ENCODE assay signal across 22 mouse cellular contexts in genomic region chr4:48510861-48511260, GRCm38 (mm10). TPM values are rescaled to one million over a fixed set of nuclear protein-coding genes. Genes with fewer than 3 reads are reported as not detected.
DNase-seq lines count a peak whose midpoint lies in the region; TF ChIP-seq lines count a peak whose summit lies in the region.
"Had no signal": no experiment of that assay in that cellular context is flagged by ENCODE, and none has a peak within 500 bp of the region (broad histone marks: within the 10 kb centered on the region; RNA-seq: fewer than 3 reads in every experiment).

No protein-coding gene starts in this region.

- H3K9ac ChIP-seq in ES-Bruce4 (ENCODE audit: low read depth, poor library complexity, severe bottlenecking) (no peak overlapping the region), ES-E14 (ENCODE audit: insufficient read depth, low read depth, low read length, poor library complexity, severe bottlenecking) (no peak overlapping the region)
- H3K9ac ChIP-seq: embryonic facial prominence, embryonic 12.5 days; forebrain, embryonic 13.5 days; forebrain, embryonic 15.5 days; forebrain, postnatal 0 days had no signal

- in situ Hi-C loops in ES-E14 (cut with MboI; ENCODE audit: low sequenced_read_pairs in 2 of 2, unreplicated experiment in 2 of 2) = no loop called here

- H3K36me3 ChIP-seq in ES-Bruce4 (ENCODE audit: control insufficient read depth, insufficient read depth, low read length, poor library complexity, severe bottlenecking) = no peaks in the 10 kb centered on the region
- no peaks in the 10 kb centered on the region for H3K36me3 ChIP-seq in ES-E14 (ENCODE audit: control insufficient read depth, insufficient read depth, low read length, poor library complexity, severe bottlenecking)
- H3K36me3 ChIP-seq: embryonic facial prominence, embryonic 10.5 days; embryonic facial prominence, embryonic 12.5 days; forebrain, embryonic 15.5 days had no signal

- TF ChIP-seq EP300 in ES-Bruce4 (IDR thresholded peaks at IDR 0.05; ENCODE audit: insufficient read depth, low read depth, low read length) = no peak

- H3K4me1 ChIP-seq in ES-Bruce4 (ENCODE audit: control insufficient read depth, insufficient read depth, low read length) (no peaks in the 10 kb centered on the region), ES-E14 (ENCODE audit: control insufficient read depth in 2 of 2, insufficient read depth in 2 of 2, low read length in 2 of 2, poor library complexity in 1 of 2) (no peaks in the 10 kb centered on the region)
- H3K4me1 ChIP-seq: embryonic facial prominence, embryonic 10.5 days; embryonic facial prominence, embryonic 12.5 days; forebrain, embryonic 13.5 days; forebrain, embryonic 15.5 days had no signal

- peaks cover 37% of the 10 kb centered on the region for H3K9me3 ChIP-seq in ES-Bruce4 (replicated peaks; ENCODE audit: control insufficient read depth, insufficient read depth, low read length, poor library complexity, severe bottlenecking)
- peaks cover 1% of the 10 kb centered on the region; the same call in 1 of the 2 replicates for H3K9me3 ChIP-seq in ES-E14 (ENCODE audit: control insufficient read depth, insufficient read depth, low read depth, low read length)
- H3K9me3 ChIP-seq: forebrain, embryonic 15.5 days had no signal

- TF ChIP-seq POLR2A in ES-Bruce4 (IDR thresholded peaks at IDR 0.05; ENCODE audit: insufficient read depth, low read length) = no peak

- DNase-seq in ES-E14 (ENCODE audit: low read depth, low spot score) = peak; percentile 43
- DNase-seq in ZHBTc4 (ENCODE audit: low read depth, low spot score) = peak; percentile 70
- DNase-seq in layer of hippocampus, postnatal 10 days (ENCODE audit: low spot score in 2 of 2) = no peak
- DNase-seq in left cerebral cortex, postnatal 36 days (ENCODE audit: low spot score in 2 of 2) = no peak
- DNase-seq: adrenal gland, adult 2 months; adrenal gland, postnatal 10 days; adrenal gland, postnatal 25 days; B cell, adult 2 months; cerebellum, adult 11 months; cerebellum, adult 2 months; cerebellum, adult 9-10 months; cerebellum, postnatal 10 days; cerebellum, postnatal 25 days; forebrain, postnatal 0 days had no signal

- H3K27me3 ChIP-seq in ES-Bruce4 (ENCODE audit: control insufficient read depth, insufficient read depth, low read length, poor library complexity, severe bottlenecking) = no peaks in the 10 kb centered on the region
- H3K27me3 ChIP-seq: CH12.LX; embryonic facial prominence, embryonic 12.5 days; forebrain, embryonic 13.5 days; forebrain, embryonic 15.5 days had no signal

- H3K4me3 ChIP-seq in ES-Bruce4 (ENCODE audit: low read depth, low read length) (no peak overlapping the region), ES-E14 (ENCODE audit: insufficient read depth in 1 of 2, low read depth in 1 of 2, low read length in 2 of 2, poor library complexity in 1 of 2, severe bottlenecking in 1 of 2) (no peak overlapping the region)
- H3K4me3 ChIP-seq: embryonic facial prominence, embryonic 10.5 days; embryonic facial prominence, embryonic 12.5 days; forebrain, embryonic 13.5 days; forebrain, embryonic 15.5 days had no signal

- H3K27ac ChIP-seq in ES-Bruce4 (ENCODE audit: insufficient read depth, low read length) = peak overlapping the region; percentile 45
- no peak overlapping the region for H3K27ac ChIP-seq in ES-E14 (ENCODE audit: insufficient read depth, low read depth, low read length, poor library complexity, severe bottlenecking)
- H3K27ac ChIP-seq: embryonic facial prominence, embryonic 10.5 days; embryonic facial prominence, embryonic 12.5 days; forebrain, embryonic 13.5 days; forebrain, embryonic 15.5 days had no signal

- TF ChIP-seq CTCF in ES-Bruce4 (IDR thresholded peaks at IDR 0.05; ENCODE audit: low read depth, low read length) = no peak

- intact Hi-C loops in left cerebral cortex, postnatal 36 days (cut with DNase I) = no loop called here

TF ChIP-seq in ES-E14, 5 proteins besides CTCF, POLR2A, EP300 and RAD21:
- TF ChIP-seq CHD2 (IDR thresholded peaks at IDR 0.05; ENCODE audit: low read depth, low read length) (no peak), ZNF384 (IDR thresholded peaks at IDR 0.05; ENCODE audit: low read depth, low read length) (no peak), MAFK (IDR thresholded peaks at IDR 0.05; ENCODE audit: insufficient read depth, low read depth, low read length) (no peak), HCFC1 (IDR thresholded peaks at IDR 0.05; ENCODE audit: borderline replicate concordance, insufficient read depth, low read length) (no peak), ZC3H11A (IDR thresholded peaks at IDR 0.05; ENCODE audit: borderline replicate concordance, low read depth, low read length) (no peak)
TF ChIP-seq in ES-E14: peak in this region for 0.

RNA-seq across cellular contexts. Expression of gene Msantd3, which starts 28.9 kb away (rescaled TPM):
- 29.2 and 34.9 TPM in 2 replicates for polyA plus RNA-seq in ES-Bruce4 (2011; ENCODE audit: insufficient read depth, insufficient read length, low read depth, missing spikeins)
- total RNA-seq in ES-E14 (2012; rRNA removed) = 34.4 and 41.7 TPM in 2 replicates
- 10 to 100 TPM; 36.7 to 36.9 TPM for total RNA-seq in layer of hippocampus, postnatal 10 days (2021)
- 10 to 100 TPM; 21.2 to 24.9 TPM for total RNA-seq in left cerebral cortex, postnatal 36 days (2021)
- total RNA-seq: CH12.LX, MEL had no signal
- polyA plus RNA-seq: CD4-positive, CD25-positive, alpha-beta regulatory T cell, adult 4 months had no signal

RNA-seq across cellular contexts. Expression of gene Tex10, which starts 37.6 kb away (rescaled TPM):
- polyA plus RNA-seq in ES-Bruce4 (2011; ENCODE audit: insufficient read depth, insufficient read length, low read depth, missing spikeins) = 140 and 143 TPM in 2 replicates
- 83.8 and 94.1 TPM in 2 replicates for total RNA-seq in ES-E14 (2012; rRNA removed)
- 10 to 100 TPM; 26.4 to 27.8 TPM for total RNA-seq in layer of hippocampus, postnatal 10 days (2021)
- 10 to 100 TPM; 18.9 to 22.7 TPM for total RNA-seq in left cerebral cortex, postnatal 36 days (2021)

Comparison
In these comparisons a context has a peak if more than half of its experiments do, and no peak if none do; other contexts are left out.
1. DNase-seq: peak in ES-E14 (single experiment) and ZHBTc4 (single experiment); none in layer of hippocampus, postnatal 10 days (0 of 2) and left cerebral cortex, postnatal 36 days (0 of 2).